Mouse (Mus musculus) lung, postnatal 0 days (tissue): ENCODE data around the gene Lef1. TPM values are rescaled to one million over a fixed set of nuclear protein-coding genes. Genes with fewer than 3 reads are reported as not detected.

ENCODE experiments used
- ATAC-seq: fragments of 200-750 bp; cut with Nextera tagmentation; 2 replicates; pipeline ENCODE4 v1.8.0; 2017; ENCODE audit warnings: moderate library complexity
- DNase-seq: peaks from one replicate; pipeline ENCODE4 v3.0.0-alpha.2; 2016; ENCODE audit warnings: low spot score
- H3K27ac ChIP-seq: fragments of 300-500 bp; sonication (generic); 2 replicates; pipeline ENCODE4 v1.5.1; 2014; ENCODE audit warnings: antibody characterized with exemption, mild to moderate bottlenecking, low read length, mixed read lengths
- H3K27me3 ChIP-seq: fragments of 300-500 bp; sonication (generic); replicated peaks from 2 replicates; pipeline ENCODE4 v1.6.1; 2014; ENCODE audit warnings: low read length, mixed read lengths; ENCODE audit not compliant: insufficient read depth
- H3K36me3 ChIP-seq: fragments of 300-500 bp; sonication (generic); 2 replicates; pipeline ENCODE4 v1.6.1; 2014; ENCODE audit warnings: low read length, mixed read lengths; ENCODE audit not compliant: insufficient read depth
- H3K4me1 ChIP-seq: fragments of 300-500 bp; sonication (generic); 2 replicates; pipeline ENCODE4 v1.6.1; 2014; ENCODE audit warnings: antibody characterized with exemption, low read depth, low read length, mixed read lengths; ENCODE audit not compliant: insufficient read depth
- H3K4me2 ChIP-seq: fragments of 300-500 bp; sonication (generic); replicated peaks from 2 replicates; pipeline ENCODE4 v1.6.1; 2014; ENCODE audit warnings: low read depth, mild to moderate bottlenecking, low read length, moderate library complexity, mixed read lengths
- H3K4me3 ChIP-seq: fragments of 300-500 bp; sonication (generic); 2 replicates; pipeline ENCODE4 v1.5.1; 2014; ENCODE audit warnings: low read depth, low read length
- H3K9ac ChIP-seq: fragments of 300-500 bp; sonication (generic); replicated peaks from 2 replicates; pipeline ENCODE4 v1.6.1; 2014; ENCODE audit warnings: low read depth, mild to moderate bottlenecking
- H3K9me3 ChIP-seq: fragments of 300-500 bp; sonication (generic); 2 replicates; pipeline ENCODE4 v1.6.1; 2016; ENCODE audit warnings: low read length, mixed read lengths
- CTCF ChIP-seq: IDR thresholded peaks from 2 replicates; pipeline ENCODE4 v1.5.1; 2016; ENCODE audit warnings: antibody characterized with exemption, mild to moderate bottlenecking
- EP300 ChIP-seq: IDR thresholded peaks from 2 replicates; pipeline ENCODE4 v1.6.1; 2016; ENCODE audit warnings: antibody characterized with exemption, mild to moderate bottlenecking, control low read depth
- WGBS: fragments of 180-500 bp; shearing (Covaris S2); extraction: QIAGEN DNeasy Blood & Tissue Kit; methylation state at CpG from one replicate; pipeline ENCODE4 v1.1.7; 2014; 5-methylcytosine and 5-hydroxymethylcytosine counted together
- polyA plus RNA-seq: library from polyadenylated mRNA; unstranded; fragments of >200 nt; fragmentation: Nextera tagmentation; extraction: Ambion mirVana; gene quantifications from 2 replicates; pipeline ENCODE4 v1.2.1, GENCODE M21; 2015

Gene Lef1
- polyA plus RNA-seq, 1 experiment from 2014 or later = 6.2 TPM

- no peaks in the 10 kb centered on the region for H3K36me3 ChIP-seq
- WGBS = 66% methylated on average over 3 of the region's 3 CpGs
- TF ChIP-seq CTCF (no peak), EP300 (no peak)
Observed at GRCm38 (mm10) chr3:131089721-131090120, 20.6 kb upstream of the Lef1 start.

GRCm38 (mm10) chr3:131092113-131092512, 18.2 kb upstream of the Lef1 start:
- H3K4me1 ChIP-seq = peaks cover 3% of the 10 kb centered on the region; the same call in 1 of the 2 replicates
- H3K4me3 ChIP-seq = no peak overlapping the region
- TF ChIP-seq CTCF (no peak), EP300 (no peak)
- ATAC-seq (no peak), DNase-seq (no peak)
- H3K4me2 ChIP-seq = no peak overlapping the region
- H3K27ac ChIP-seq = no peak overlapping the region
- no peaks in the 10 kb centered on the region for H3K27me3 ChIP-seq
- no peak overlapping the region for H3K9ac ChIP-seq
- WGBS = 15% methylated on average over 6 of the region's 6 CpGs
- H3K9me3 ChIP-seq = no peaks in the 10 kb centered on the region
- H3K36me3 ChIP-seq = no peaks in the 10 kb centered on the region

More at GRCm38 (mm10) chr3:131089721-131090120, 20.6 kb upstream of the Lef1 start:
- no peak for DNase-seq
- H3K4me3 ChIP-seq = no peak overlapping the region
- H3K27ac ChIP-seq = no peak overlapping the region
- ATAC-seq = no peak
- H3K27me3 ChIP-seq = no peaks in the 10 kb centered on the region
- H3K9ac ChIP-seq = no peak overlapping the region
- H3K4me2 ChIP-seq = no peak overlapping the region
- no peaks in the 10 kb centered on the region for H3K9me3 ChIP-seq
- peaks cover 7% of the 10 kb centered on the region; the same call in 1 of the 2 replicates for H3K4me1 ChIP-seq

- no peak overlapping the region for H3K27ac ChIP-seq
- peaks cover 3% of the 10 kb centered on the region; the same call in 1 of the 2 replicates for H3K4me1 ChIP-seq
- H3K4me3 ChIP-seq = no peak overlapping the region
- H3K9me3 ChIP-seq = no peaks in the 10 kb centered on the region
- H3K27me3 ChIP-seq = no peaks in the 10 kb centered on the region
- DNase-seq (no peak), ATAC-seq (no peak)
- H3K36me3 ChIP-seq = no peaks in the 10 kb centered on the region
- no peak overlapping the region for H3K9ac ChIP-seq
- TF ChIP-seq EP300 (no peak), CTCF (no peak)
- no peak overlapping the region for H3K4me2 ChIP-seq
- WGBS = 60% methylated on average over 12 of the region's 12 CpGs
Observed at GRCm38 (mm10) chr3:131093736-131094135, 16.5 kb upstream of the Lef1 start.

GRCm38 (mm10) chr3:131096105-131096504, 14.2 kb upstream of the Lef1 start:
- no peaks in the 10 kb centered on the region for H3K27me3 ChIP-seq
- H3K4me2 ChIP-seq = no peak overlapping the region
- H3K9ac ChIP-seq = no peak overlapping the region
- no peak for TF ChIP-seq CTCF
- no peak for TF ChIP-seq EP300
- DNase-seq (no peak), ATAC-seq (no peak)
- H3K27ac ChIP-seq = no peak overlapping the region
- no peaks in the 10 kb centered on the region for H3K36me3 ChIP-seq
- H3K4me3 ChIP-seq = no peak overlapping the region
- H3K4me1 ChIP-seq = peaks cover 3% of the 10 kb centered on the region; the same call in 1 of the 2 replicates
- no peaks in the 10 kb centered on the region for H3K9me3 ChIP-seq
- WGBS = 72% methylated on average over 4 of the region's 4 CpGs

GRCm38 (mm10) chr3:131102191-131102774, 8.0 kb upstream of the Lef1 start:
- ATAC-seq (no peak), DNase-seq (no peak)
- no peak overlapping the region for H3K4me2 ChIP-seq
- H3K4me3 ChIP-seq = no peak overlapping the region
- H3K27me3 ChIP-seq = peaks cover 6% of the 10 kb centered on the region; the same call in 1 of the 2 replicates
- peaks cover 5% of the 10 kb centered on the region; the same call in 1 of the 2 replicates for H3K4me1 ChIP-seq
- no peaks in the 10 kb centered on the region for H3K9me3 ChIP-seq
- no peak overlapping the region for H3K27ac ChIP-seq
- WGBS = 45% methylated on average over 13 of the region's 13 CpGs
- no peak overlapping the region for H3K9ac ChIP-seq
- TF ChIP-seq CTCF (no peak), EP300 (no peak)
- H3K36me3 ChIP-seq = no peaks in the 10 kb centered on the region

- Histone ChIP-seq H3K27me3 (peaks cover 13% of the 10 kb centered on the region), H3K27ac (no peak overlapping the region), H3K36me3 (no peaks in the 10 kb centered on the region), H3K4me2 (no peak overlapping the region; the same call in 1 of the 2 replicates), H3K9ac (no peak overlapping the region), H3K4me3 (no peak overlapping the region), H3K4me1 (peaks cover 8% of the 10 kb centered on the region; the same call in 1 of the 2 replicates), H3K9me3 (no peaks in the 10 kb centered on the region)
- 45% methylated on average over 8 of the region's 8 CpGs for WGBS
- no peak for TF ChIP-seq CTCF
- TF ChIP-seq EP300 = no peak
- ATAC-seq = no peak
- DNase-seq = no peak
Observed at GRCm38 (mm10) chr3:131105362-131105761, 4.9 kb upstream of the Lef1 start.
